Mouse (Mus musculus): ENCODE data around the gene Sphk2. TPM values are rescaled to one million over a fixed set of nuclear protein-coding genes. Genes with fewer than 3 reads are reported as not detected.
"Not testable (repeated sequence)": the region's sequence is repeated elsewhere in the genome, so short reads cannot be mapped to it uniquely, and the experiment has no call there.

Sphk2 gene
- polyA plus RNA-seq, 1 experiment from 2014 or later: 23.9 TPM

- H3K4me2 ChIP-seq (replicated peaks; ENCODE audit: low read depth, low read length): no peak within 1 kb of the TSS
- no peak for ATAC-seq (ENCODE audit: low FRiP score, low TSS enrichment)
- peaks cover 20% of the 10 kb centered on the region; the same call in 1 of the 2 replicates for H3K4me1 ChIP-seq (ENCODE audit: control insufficient read depth, insufficient read depth, low read length)
Measured at GRCm38 (mm10) chr7:45666161-45666560, 51.6 kb downstream of the Sphk2 start, which contains the start of gene Fut2. Fut2 (minus strand) TSS chr7:45666394.

DNA sequence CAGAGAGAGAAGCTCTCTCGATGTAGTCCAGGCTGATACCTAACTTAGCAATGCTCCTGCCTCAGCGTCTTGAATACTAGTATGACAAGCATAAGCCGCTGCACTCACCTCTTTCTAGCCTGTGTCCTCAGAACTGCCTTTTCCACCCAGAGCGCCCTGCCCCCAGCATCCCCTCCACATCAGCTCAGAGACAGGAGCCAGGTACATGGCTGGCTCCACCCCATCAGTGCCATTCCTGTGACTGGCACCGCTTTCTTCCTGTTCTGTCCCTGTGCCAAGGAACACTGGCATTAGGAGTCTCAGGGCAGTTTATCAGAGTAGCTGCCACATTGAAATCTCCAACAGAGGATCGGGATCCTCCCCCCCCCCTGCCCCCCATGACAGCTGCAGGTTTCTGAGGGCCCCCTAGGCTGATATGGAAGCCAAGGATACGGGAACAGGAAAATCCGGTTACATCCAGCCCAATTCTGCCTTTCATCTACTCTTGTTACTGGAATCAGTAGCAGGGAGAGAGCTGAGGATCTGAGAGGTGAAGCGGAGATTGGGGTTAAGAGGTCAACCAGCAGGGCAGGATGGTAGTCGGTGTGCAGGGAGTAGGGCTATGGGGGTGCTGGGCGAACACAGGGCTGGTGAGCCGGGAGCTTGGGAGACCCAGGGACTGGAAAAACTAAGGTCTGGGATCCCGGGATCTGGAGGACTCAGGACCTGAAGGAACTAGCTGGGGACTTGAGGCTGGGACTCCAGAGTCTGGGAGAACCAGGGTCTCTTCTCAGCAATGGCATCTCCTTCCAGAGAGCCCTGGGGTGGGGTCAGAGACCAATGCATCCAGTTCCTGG, 52.3 kb downstream of the Sphk2 start:
- ATAC-seq (ENCODE audit: low FRiP score, low TSS enrichment): no peak; the same call in 1 of the 2 replicates
- Histone ChIP-seq H3K4me3 (ENCODE audit: low read length) (no peak overlapping the region), H3K4me2 (replicated peaks; ENCODE audit: low read depth, low read length) (no peak overlapping the region), H3K36me3 (ENCODE audit: control insufficient read depth, insufficient read depth, low read length) (no peaks in the 10 kb centered on the region), H3K27ac (ENCODE audit: low read depth, low read length) (no peak overlapping the region), H3K9me3 (ENCODE audit: control insufficient read depth, low read length) (no peaks in the 10 kb centered on the region), H3K27me3 (ENCODE audit: control insufficient read depth, insufficient read depth, low read length) (no peaks in the 10 kb centered on the region), H3K4me1 (ENCODE audit: control insufficient read depth, insufficient read depth, low read length) (peaks cover 24% of the 10 kb centered on the region; the same call in 1 of the 2 replicates), H3K9ac (ENCODE audit: low read depth, low read length) (no peak overlapping the region)
- 47% methylated on average over 13 of the region's 13 CpGs for WGBS

More at GRCm38 (mm10) chr7:45666161-45666560, 51.6 kb downstream of the Sphk2 start, which contains the start of gene Fut2:
- H3K9me3 ChIP-seq (ENCODE audit: control insufficient read depth, low read length): no peaks in the 10 kb centered on the region
- WGBS: 80% methylated on average over 7 of the region's 7 CpGs
- no peaks in the 10 kb centered on the region for H3K36me3 ChIP-seq (ENCODE audit: control insufficient read depth, insufficient read depth, low read length)
- no peak within 1 kb of the TSS for H3K9ac ChIP-seq (ENCODE audit: low read depth, low read length)
- H3K4me3 ChIP-seq (ENCODE audit: low read length): no peak within 1 kb of the TSS
- no peak within 1 kb of the TSS for H3K27ac ChIP-seq (ENCODE audit: low read depth, low read length)
- no peaks in the 10 kb centered on the region for H3K27me3 ChIP-seq (ENCODE audit: control insufficient read depth, insufficient read depth, low read length)

DNA sequence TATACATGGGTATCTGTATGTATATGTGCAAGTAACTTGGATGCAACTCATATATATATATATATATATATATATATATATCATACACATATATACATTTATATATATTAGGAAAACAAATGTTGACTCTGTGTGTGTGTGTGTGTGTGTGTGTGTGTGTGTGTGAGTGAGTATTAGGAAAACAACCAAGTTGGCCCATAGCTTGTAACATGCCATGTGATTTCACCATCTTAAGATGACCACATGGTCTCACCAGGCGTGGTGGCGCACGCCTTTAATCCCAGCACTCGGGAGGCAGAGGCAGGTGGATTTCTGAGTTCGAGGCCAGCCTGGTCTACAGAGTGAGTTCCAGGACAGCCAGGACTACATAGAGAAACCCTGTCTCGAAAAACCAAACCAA, 56.1 kb downstream of the Sphk2 start:
- whole genome bisulfite sequencing: 93% methylated on average over 6 of the region's 6 CpGs
- H3K4me3 ChIP-seq (ENCODE audit: low read length); H3K9ac ChIP-seq (ENCODE audit: low read depth, low read length); H3K36me3 ChIP-seq (ENCODE audit: control insufficient read depth, insufficient read depth, low read length); ATAC-seq (ENCODE audit: low FRiP score, low TSS enrichment); H3K9me3 ChIP-seq (ENCODE audit: control insufficient read depth, low read length); H3K27ac ChIP-seq (ENCODE audit: low read depth, low read length); H3K27me3 ChIP-seq (ENCODE audit: control insufficient read depth, insufficient read depth, low read length); H3K4me2 ChIP-seq (replicated peaks; ENCODE audit: low read depth, low read length): not testable (repeated sequence)
- peaks cover 17% of the 10 kb centered on the region; the same call in 1 of the 2 replicates for H3K4me1 ChIP-seq (ENCODE audit: control insufficient read depth, insufficient read depth, low read length)

DNA sequence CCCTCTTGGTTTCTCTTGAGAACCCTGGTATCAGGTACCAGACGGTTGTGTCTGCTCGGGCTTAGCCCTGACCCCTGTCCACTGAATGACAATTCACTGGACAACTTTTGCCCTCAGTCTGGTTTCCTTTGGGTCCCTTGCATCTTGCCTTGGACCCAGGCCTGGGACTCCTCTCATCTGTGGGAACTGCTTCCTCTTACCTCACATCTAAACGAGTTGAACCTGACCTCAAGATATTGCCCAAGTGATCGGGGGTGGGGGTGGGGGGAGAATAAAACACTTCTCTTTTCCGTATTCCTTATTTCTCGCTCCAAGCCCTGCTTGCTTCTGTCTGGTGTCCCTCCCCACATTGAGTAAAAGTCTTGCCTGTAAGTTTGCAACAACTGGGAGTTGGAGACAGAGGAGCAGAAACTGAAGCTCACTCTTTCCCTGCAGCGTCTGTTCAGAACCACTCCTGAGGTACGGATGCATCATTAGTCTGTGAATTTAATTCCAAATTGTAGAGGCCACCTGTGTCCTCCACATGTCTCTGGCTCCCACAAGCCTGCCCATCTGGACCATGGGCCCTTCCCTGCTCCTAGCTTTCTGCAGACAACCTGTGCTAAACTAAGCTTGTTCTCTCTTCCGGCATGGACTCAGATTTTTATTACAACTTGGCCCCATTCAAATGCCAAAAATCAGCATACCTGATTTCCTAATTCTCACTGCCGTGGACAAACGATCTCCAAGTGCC, 56.9 kb downstream of the Sphk2 start:
- WGBS: 69% methylated on average over 11 of the region's 11 CpGs
- Histone ChIP-seq H3K4me2 (replicated peaks; ENCODE audit: low read depth, low read length) (no peak overlapping the region), H3K27me3 (ENCODE audit: control insufficient read depth, insufficient read depth, low read length) (no peaks in the 10 kb centered on the region), H3K9me3 (ENCODE audit: control insufficient read depth, low read length) (no peaks in the 10 kb centered on the region), H3K4me3 (ENCODE audit: low read length) (no peak overlapping the region), H3K27ac (ENCODE audit: low read depth, low read length) (no peak overlapping the region), H3K9ac (ENCODE audit: low read depth, low read length) (no peak overlapping the region), H3K4me1 (ENCODE audit: control insufficient read depth, insufficient read depth, low read length) (peaks cover 17% of the 10 kb centered on the region; the same call in 1 of the 2 replicates), H3K36me3 (ENCODE audit: control insufficient read depth, insufficient read depth, low read length) (no peaks in the 10 kb centered on the region)
- no peak for ATAC-seq (ENCODE audit: low FRiP score, low TSS enrichment)

Other genes starting within 250 kb of the Sphk2 start
- gene Tulp2, start 236.1 kb downstream of the Sphk2 start, polyA plus RNA-seq (2014; fragmentation: Nextera tagmentation; extraction: Ambion mirVana): 0.64 and 0.84 TPM in 2 replicates
- gene Gm45808, start 231.2 kb downstream of the Sphk2 start, polyA plus RNA-seq (2014; fragmentation: Nextera tagmentation; extraction: Ambion mirVana): not detected in 2 replicates
- 3.3 and 3.5 TPM in 2 replicates for gene Dhdh, start 229.2 kb downstream of the Sphk2 start, polyA plus RNA-seq (2014; fragmentation: Nextera tagmentation; extraction: Ambion mirVana)
- gene Nucb1, start 207.6 kb downstream of the Sphk2 start, polyA plus RNA-seq (2014; fragmentation: Nextera tagmentation; extraction: Ambion mirVana): 141 and 190 TPM in 2 replicates
- 13.4 and 15.7 TPM in 2 replicates for gene Ppp1r15a, start 191.7 kb downstream of the Sphk2 start, polyA plus RNA-seq (2014; fragmentation: Nextera tagmentation; extraction: Ambion mirVana)
- 4.7 and 5.1 TPM in 2 replicates for gene Plekha4, start 191.7 kb downstream of the Sphk2 start, polyA plus RNA-seq (2014; fragmentation: Nextera tagmentation; extraction: Ambion mirVana)
- gene Hsd17b14, start 163.1 kb downstream of the Sphk2 start, polyA plus RNA-seq (2014; fragmentation: Nextera tagmentation; extraction: Ambion mirVana): 12.8 and 13.5 TPM in 2 replicates
- gene Bcat2, start 147.8 kb downstream of the Sphk2 start, polyA plus RNA-seq (2014; fragmentation: Nextera tagmentation; extraction: Ambion mirVana): 61.1 and 73.7 TPM in 2 replicates
- gene Fgf21, start 102.5 kb downstream of the Sphk2 start, polyA plus RNA-seq (2014; fragmentation: Nextera tagmentation; extraction: Ambion mirVana): not detected in 2 replicates
- 0.14 TPM in 2 replicates for gene Fut1, start 100.7 kb downstream of the Sphk2 start, polyA plus RNA-seq (2014; fragmentation: Nextera tagmentation; extraction: Ambion mirVana)
- gene Izumo1, start 96.2 kb downstream of the Sphk2 start, polyA plus RNA-seq (2014; fragmentation: Nextera tagmentation; extraction: Ambion mirVana): 0.11 and 0.23 TPM in 2 replicates
- 12.1 and 18.7 TPM in 2 replicates for gene Rasip1, start 90.5 kb downstream of the Sphk2 start, polyA plus RNA-seq (2014; fragmentation: Nextera tagmentation; extraction: Ambion mirVana)
- 3.6 and 5.0 TPM in 2 replicates for gene Mamstr, start 78.0 kb downstream of the Sphk2 start, polyA plus RNA-seq (2014; fragmentation: Nextera tagmentation; extraction: Ambion mirVana)
- gene Fut2, start 51.6 kb downstream of the Sphk2 start, polyA plus RNA-seq (2014; fragmentation: Nextera tagmentation; extraction: Ambion mirVana): 0.26 and 0.31 TPM in 2 replicates
- 0.20 and 0.27 TPM in 2 replicates for gene Ntn5, start 34.0 kb downstream of the Sphk2 start, polyA plus RNA-seq (2014; fragmentation: Nextera tagmentation; extraction: Ambion mirVana)
- 0.17 and 0.28 TPM in 2 replicates for gene Sec1, start 23.6 kb downstream of the Sphk2 start, polyA plus RNA-seq (2014; fragmentation: Nextera tagmentation; extraction: Ambion mirVana)
- gene Car11, start 18.2 kb downstream of the Sphk2 start, polyA plus RNA-seq (2014; fragmentation: Nextera tagmentation; extraction: Ambion mirVana): 6.9 and 11.9 TPM in 2 replicates
- gene Dbp, start 12.9 kb downstream of the Sphk2 start, polyA plus RNA-seq (2014; fragmentation: Nextera tagmentation; extraction: Ambion mirVana): 6.6 and 7.7 TPM in 2 replicates
- 1,328 and 1,679 TPM in 2 replicates for gene Rpl18, start 2.5 kb downstream of the Sphk2 start, polyA plus RNA-seq (2014; fragmentation: Nextera tagmentation; extraction: Ambion mirVana)
- gene Fam83e, start 3.2 kb upstream of the Sphk2 start, polyA plus RNA-seq (2014; fragmentation: Nextera tagmentation; extraction: Ambion mirVana): 1.2 and 2.1 TPM in 2 replicates
- 0.29 TPM in 1 of 2 replicates, not detected in the other for gene Spaca4, start 7.8 kb upstream of the Sphk2 start, polyA plus RNA-seq (2014; fragmentation: Nextera tagmentation; extraction: Ambion mirVana)
- 2.8 and 4.2 TPM in 2 replicates for gene Lmtk3, start 65.7 kb upstream of the Sphk2 start, polyA plus RNA-seq (2014; fragmentation: Nextera tagmentation; extraction: Ambion mirVana)
- gene Sult2b1, start 66.7 kb upstream of the Sphk2 start, polyA plus RNA-seq (2014; fragmentation: Nextera tagmentation; extraction: Ambion mirVana): 3.2 and 3.8 TPM in 2 replicates
- gene Cyth2, start 96.6 kb upstream of the Sphk2 start, polyA plus RNA-seq (2014; fragmentation: Nextera tagmentation; extraction: Ambion mirVana): 109 and 111 TPM in 2 replicates
- gene Kcnj14, start 106.8 kb upstream of the Sphk2 start, polyA plus RNA-seq (2014; fragmentation: Nextera tagmentation; extraction: Ambion mirVana): 1.2 and 1.3 TPM in 2 replicates
- gene Grwd1, start 112.9 kb upstream of the Sphk2 start, polyA plus RNA-seq (2014; fragmentation: Nextera tagmentation; extraction: Ambion mirVana): 69.5 and 93.5 TPM in 2 replicates
- 145 and 184 TPM in 2 replicates for gene Kdelr1, start 154.8 kb upstream of the Sphk2 start, polyA plus RNA-seq (2014; fragmentation: Nextera tagmentation; extraction: Ambion mirVana)
- gene Grin2d, start 160.4 kb upstream of the Sphk2 start, polyA plus RNA-seq (2014; fragmentation: Nextera tagmentation; extraction: Ambion mirVana): 0.28 and 0.37 TPM in 2 replicates
- 0.90 and 2.1 TPM in 2 replicates for gene Syngr4, start 178.7 kb upstream of the Sphk2 start, polyA plus RNA-seq (2014; fragmentation: Nextera tagmentation; extraction: Ambion mirVana)
- 4.5 and 5.0 TPM in 2 replicates for gene Tmem143, start 178.9 kb upstream of the Sphk2 start, polyA plus RNA-seq (2014; fragmentation: Nextera tagmentation; extraction: Ambion mirVana)
- 171 and 182 TPM in 2 replicates for gene Emp3, start 203.4 kb upstream of the Sphk2 start, polyA plus RNA-seq (2014; fragmentation: Nextera tagmentation; extraction: Ambion mirVana)
- 8.0 and 10.0 TPM in 2 replicates for gene Ccdc114, start 206.1 kb upstream of the Sphk2 start, polyA plus RNA-seq (2014; fragmentation: Nextera tagmentation; extraction: Ambion mirVana)

All from kidney, embryonic 14.5 days (tissue).